Mouse (Mus musculus) layer of hippocampus, adult 9-10 months (tissue): ENCODE results near the gene Fam219b.
A peak's percentile ranks its signal among the peaks of the same experiment; 100 is the strongest.

Experiments used
- DNase-seq: peaks from one replicate; pipeline ENCODE4 v3.0.0; 2022; ENCODE audit warnings: low spot score

Fam219b gene

GRCm38 (mm10) chr9:57537044-57537727 is at the start of gene Fam219b:
TSS of gene Fam219b (plus strand) at chr9:57537528.
- DNase-seq, result peak; percentile 73

- DNase-seq, result no peak
Measured at GRCm38 (mm10) chr9:57487807-57488206, 49.5 kb upstream of the Fam219b start.

GRCm38 (mm10) chr9:57493532-57493931 is 43.8 kb upstream of the Fam219b start:
- DNase-seq, result no peak

GRCm38 (mm10) chr9:57494970-57495369 is 42.4 kb upstream of the Fam219b start:
- no peak for DNase-seq

GRCm38 (mm10) chr9:57497236-57497635 is 40.1 kb upstream of the Fam219b start:
- DNase-seq, result no peak

- DNase-seq, result no peak
Measured at GRCm38 (mm10) chr9:57498536-57498935, 38.8 kb upstream of the Fam219b start.

- no peak for DNase-seq
Measured at GRCm38 (mm10) chr9:57501452-57501851, 35.9 kb upstream of the Fam219b start.

GRCm38 (mm10) chr9:57501861-57502260 is 35.5 kb upstream of the Fam219b start:
- DNase-seq, result no peak

GRCm38 (mm10) chr9:57502911-57503621 is 34.3 kb upstream of the Fam219b start:
- no peak for DNase-seq

- DNase-seq, result no peak
Measured at GRCm38 (mm10) chr9:57503622-57504380, 33.5 kb upstream of the Fam219b start, which contains the start of gene Rpp25. TSS of gene Rpp25 (plus strand) at chr9:57504026.

GRCm38 (mm10) chr9:57504381-57504700 is 33.0 kb upstream of the Fam219b start:
- DNase-seq, result no peak

GRCm38 (mm10) chr9:57504891-57505290 is 32.4 kb upstream of the Fam219b start:
- no peak for DNase-seq

- DNase-seq, result no peak
Measured at GRCm38 (mm10) chr9:57505700-57506099, 31.6 kb upstream of the Fam219b start.

GRCm38 (mm10) chr9:57510577-57510976 is 26.8 kb upstream of the Fam219b start:
- DNase-seq, result no peak

GRCm38 (mm10) chr9:57517113-57517512 is 20.2 kb upstream of the Fam219b start:
- DNase-seq, result peak; percentile 62

GRCm38 (mm10) chr9:57520375-57521055 is 16.8 kb upstream of the Fam219b start:
- DNase-seq, result no peak

- peak; percentile 80 for DNase-seq
Measured at GRCm38 (mm10) chr9:57521056-57521911, 16.0 kb upstream of the Fam219b start, which contains the start of gene Cox5a. TSS of gene Cox5a (plus strand) at chr9:57521274.

GRCm38 (mm10) chr9:57522114-57522860 is 15.0 kb upstream of the Fam219b start:
- DNase-seq, result no peak

GRCm38 (mm10) chr9:57522861-57523246 is 14.5 kb upstream of the Fam219b start:
- no peak for DNase-seq

- DNase-seq, result peak; percentile 54
Measured at GRCm38 (mm10) chr9:57523754-57524153, 13.6 kb upstream of the Fam219b start.

- DNase-seq, result no peak
Measured at GRCm38 (mm10) chr9:57524439-57524838, 12.9 kb upstream of the Fam219b start.
